Mouse (Mus musculus): ENCODE measurements around the gene Kirrel3.

Gene Kirrel3

GRCm38 (mm10) chr9:34485759-34486431 is at the start of gene Kirrel3:
Gene Kirrel3, plus strand, starts transcription at chr9:34485894.
- DNase-seq: peak; percentile 17

GRCm38 (mm10) chr9:34440721-34441120 is 45.0 kb upstream of the Kirrel3 start:
- no peak for DNase-seq

- DNase-seq: no peak
These were observed 41.7 kb upstream of the Kirrel3 start for GRCm38 (mm10) chr9:34443950-34444349.

DNA sequence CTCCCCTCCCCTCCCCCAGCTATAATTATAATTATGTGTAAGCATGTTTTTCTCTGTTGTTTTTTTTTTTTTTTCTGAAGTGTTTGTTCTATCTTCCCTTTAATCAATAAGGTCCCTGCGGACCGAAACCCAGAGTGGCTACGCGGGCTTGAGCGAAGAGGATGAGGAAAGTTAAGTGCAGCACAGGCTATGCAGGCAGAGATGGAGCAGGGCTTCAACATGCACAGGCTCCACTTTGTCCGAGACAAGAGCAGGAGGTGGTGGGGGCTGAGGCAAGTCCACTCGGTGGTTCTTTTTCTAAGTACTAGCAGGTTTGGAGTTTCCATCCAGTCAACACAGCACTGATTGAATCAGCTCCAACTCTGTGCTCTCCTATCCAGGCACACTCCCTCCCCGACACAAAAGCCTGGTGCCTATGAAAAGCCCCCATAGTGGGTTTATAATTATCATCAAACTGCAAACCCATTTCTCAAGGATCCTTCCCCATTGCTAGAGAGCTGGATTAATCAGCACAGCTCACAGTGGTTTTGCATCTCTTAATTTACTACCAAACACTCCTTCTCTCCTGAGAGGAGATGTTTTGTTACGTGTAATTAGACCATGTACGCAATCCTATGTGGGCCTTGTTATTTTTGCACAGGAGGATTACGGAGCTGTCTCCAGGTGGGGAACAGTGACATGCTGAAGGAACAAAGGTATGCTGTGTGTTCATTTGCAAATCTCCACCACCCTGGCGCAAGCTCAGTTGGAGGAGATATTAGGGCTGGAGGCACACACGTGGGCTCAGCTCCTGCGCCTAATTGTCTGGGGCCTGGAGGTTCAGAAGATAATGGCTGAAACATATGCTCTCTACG is 39.0 kb upstream of the Kirrel3 start:
- DNase-seq: no peak

DNA sequence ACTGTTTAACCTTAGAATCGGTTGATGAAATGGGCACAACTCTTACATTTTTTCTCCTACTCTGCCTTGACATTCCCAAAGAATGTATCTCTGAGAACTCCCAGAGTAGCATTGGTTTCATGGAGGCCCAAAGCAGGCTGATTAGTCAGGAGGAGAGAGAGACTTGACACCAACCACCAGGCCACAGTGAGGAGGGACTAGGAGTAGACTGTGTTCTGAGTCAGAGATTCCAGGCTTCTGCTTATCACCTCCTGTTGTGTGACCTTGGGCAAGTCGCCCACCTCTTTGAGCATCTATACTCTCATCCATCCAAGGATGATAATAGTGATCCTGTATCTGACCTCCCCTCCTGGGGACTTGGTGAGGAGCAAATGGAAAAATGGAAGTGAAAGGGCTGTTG is 38.0 kb upstream of the Kirrel3 start:
- DNase-seq: no peak

DNA sequence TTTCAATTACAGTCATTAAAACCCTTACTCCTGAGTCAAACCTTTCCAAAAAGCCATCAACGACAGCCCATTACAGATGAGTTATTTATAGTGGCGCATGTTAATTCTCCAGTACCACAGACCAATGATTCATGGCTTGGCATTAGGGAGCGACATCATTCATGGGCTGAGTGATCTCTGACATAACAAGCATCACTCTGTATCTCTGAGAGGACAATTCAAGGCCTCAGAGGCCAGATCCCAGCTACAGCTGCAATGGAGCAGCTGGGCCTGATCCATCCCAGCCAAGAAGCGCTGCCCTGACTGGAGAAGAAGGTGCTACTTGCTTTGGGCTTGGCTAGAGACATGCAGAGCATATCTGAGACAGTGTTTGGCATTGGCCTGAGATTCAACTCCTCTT is 37.2 kb upstream of the Kirrel3 start:
- no peak for DNase-seq

- no peak for DNase-seq
These were observed 27.5 kb upstream of the Kirrel3 start for GRCm38 (mm10) chr9:34458189-34458588.

GRCm38 (mm10) chr9:34459968-34460367 is 25.7 kb upstream of the Kirrel3 start:
- no peak for DNase-seq

GRCm38 (mm10) chr9:34463666-34464065 is 22.0 kb upstream of the Kirrel3 start:
- DNase-seq: no peak

DNA sequence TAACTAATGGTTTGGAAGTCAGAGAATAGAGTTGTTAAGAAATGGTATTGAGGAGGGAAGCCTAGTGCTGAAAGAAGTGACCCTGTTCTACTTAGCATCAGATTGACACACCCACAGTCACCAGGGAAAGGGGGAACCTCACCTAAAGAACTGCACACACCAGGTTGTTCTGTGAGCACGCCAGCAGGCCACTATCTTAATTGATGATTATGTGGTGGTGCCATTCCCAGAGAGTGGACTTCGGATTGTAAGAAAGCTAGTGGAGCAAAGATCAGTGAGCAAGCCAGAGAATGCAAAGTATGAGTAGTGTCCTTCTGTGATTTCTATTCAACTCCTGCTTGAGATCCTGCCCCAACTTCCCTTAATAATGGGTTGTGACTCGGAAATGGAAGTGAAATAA is 19.6 kb upstream of the Kirrel3 start:
- DNase-seq: no peak

DNA sequence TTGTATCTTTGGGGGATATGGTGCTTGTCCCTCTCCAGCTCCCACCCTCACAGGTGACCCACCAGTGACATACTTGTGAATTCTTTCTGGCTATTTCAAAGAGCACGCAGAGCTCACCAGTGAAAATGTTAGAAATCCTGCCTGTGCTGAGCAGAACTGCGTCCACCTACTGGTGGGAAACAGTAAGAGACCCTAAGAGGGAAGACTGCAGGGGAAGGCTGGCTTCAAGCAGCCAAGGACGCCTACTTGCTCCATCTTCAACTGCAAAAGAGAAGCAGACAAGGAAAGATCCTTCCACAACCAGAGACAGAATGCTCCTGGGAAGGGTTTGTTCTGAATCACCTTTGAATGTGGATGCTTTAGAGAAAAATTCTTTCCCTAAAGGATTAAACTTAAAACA is 16.5 kb upstream of the Kirrel3 start:
- DNase-seq: no peak

- no peak for DNase-seq
These were observed 9.5 kb upstream of the Kirrel3 start for GRCm38 (mm10) chr9:34476206-34476605.

DNA sequence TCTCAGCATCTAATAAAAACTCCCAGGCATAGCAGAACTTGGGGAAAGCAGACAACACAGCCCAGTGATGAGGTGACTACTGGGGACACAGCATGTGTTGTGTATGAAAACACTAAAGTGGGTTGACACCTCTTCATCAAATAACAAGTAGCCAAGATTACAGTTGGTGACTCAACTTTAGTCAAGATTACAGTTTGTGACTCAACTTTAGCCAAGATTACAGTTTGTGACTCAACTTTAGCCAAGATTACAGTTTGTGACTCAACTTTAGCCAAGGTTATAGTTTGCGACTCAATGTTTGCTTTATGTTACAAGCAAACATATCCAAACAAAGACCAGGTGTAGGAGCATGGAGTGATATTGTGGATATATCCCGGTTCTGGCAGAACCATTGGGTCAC is 7.2 kb upstream of the Kirrel3 start:
- no peak for DNase-seq

DNA sequence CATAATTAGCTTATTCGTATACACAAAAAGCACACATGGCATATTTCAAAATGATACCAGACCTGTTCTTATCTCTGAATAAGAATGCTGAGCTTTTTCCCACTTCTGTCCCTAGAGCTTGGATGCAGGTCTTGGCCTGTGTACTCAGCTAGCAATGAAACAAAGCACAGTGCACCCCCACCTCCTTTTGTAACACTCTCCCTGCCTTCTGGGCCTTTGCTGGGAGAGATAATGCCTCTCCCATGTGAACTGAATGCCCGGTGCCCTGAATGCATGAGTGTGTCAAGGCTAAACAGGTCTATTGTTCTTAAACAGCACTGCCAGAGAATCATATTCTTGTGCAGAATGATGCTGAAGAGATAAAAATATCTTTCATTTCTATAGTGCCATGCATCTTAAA is 2.5 kb upstream of the Kirrel3 start:
- no peak for DNase-seq

DNA sequence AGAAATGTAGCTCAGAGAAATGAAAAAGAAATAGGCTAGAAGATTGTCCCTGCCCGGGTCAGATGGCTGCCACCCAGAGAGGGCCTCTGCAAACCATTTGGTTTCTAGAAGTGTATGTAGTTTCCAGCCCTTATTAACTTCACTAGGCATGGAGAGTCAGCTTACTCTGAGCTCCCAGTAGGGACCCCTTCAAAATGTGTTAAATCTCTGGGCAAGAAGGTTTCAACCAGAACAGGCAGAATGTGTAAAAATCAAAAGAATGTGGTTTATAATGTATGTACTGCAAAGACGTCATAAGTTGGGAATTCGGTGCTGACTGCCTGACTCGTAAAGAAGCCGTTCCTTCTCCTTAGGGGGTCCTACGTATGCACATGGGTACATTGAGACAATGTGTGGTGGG is 1.0 kb upstream of the Kirrel3 start:
- DNase-seq: no peak

DNA sequence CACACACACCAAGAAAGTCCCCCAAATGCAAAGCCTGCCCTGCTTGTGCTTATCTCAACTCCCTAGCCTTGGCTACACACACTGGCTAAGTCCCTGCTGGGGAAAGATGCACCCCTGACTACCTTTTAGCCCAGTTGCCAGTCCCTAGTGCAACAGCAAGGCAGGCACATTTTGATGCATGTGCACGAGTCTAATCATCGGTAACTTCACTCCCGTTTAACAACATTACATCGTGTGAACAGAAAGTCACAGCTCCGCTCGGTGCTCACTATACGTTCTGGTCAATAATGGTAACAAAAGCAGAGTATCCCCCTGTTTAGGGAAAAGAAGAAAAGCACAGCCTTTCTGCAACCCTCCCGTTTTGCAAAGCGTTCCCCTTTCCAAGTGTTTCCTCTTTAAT is 2.6 kb downstream of the Kirrel3 start:
- DNase-seq: no peak

DNA sequence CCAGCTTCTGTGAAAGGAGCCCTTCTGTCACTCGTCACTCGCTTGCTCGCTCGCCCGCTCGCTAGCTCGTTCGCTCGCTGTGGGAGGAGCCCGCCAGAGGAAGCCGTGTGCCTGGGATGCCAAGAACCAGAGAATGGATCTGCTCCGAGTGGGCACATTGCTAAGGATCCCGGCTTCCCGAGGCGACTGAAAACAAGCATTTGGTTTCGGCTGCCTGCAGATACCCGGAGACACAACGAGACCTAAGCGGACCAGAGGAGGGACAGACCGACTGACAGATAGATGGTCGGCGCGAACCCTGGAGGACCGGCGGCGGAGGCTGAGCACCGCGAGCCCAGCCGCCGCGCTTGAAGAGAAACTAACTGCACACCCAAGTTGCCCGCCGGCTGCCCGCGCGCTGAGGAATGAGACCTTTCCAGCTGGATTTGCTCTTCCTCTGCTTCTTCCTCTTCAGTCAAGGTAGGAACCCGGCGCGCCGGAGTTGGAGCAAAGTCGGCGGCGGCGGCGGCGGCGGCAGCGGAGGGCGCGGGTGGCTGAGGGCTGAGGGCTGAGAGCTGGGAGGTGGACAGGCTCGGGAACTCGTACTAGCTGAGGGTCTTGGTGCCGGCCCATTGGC is 3.1 kb downstream of the Kirrel3 start:
- DNase-seq: peak; percentile 9

GRCm38 (mm10) chr9:34489316-34489710 is 3.6 kb downstream of the Kirrel3 start:
- DNase-seq: no peak

- DNase-seq: no peak
These were observed 4.1 kb downstream of the Kirrel3 start for GRCm38 (mm10) chr9:34489760-34490159.

GRCm38 (mm10) chr9:34492121-34492520 is 6.4 kb downstream of the Kirrel3 start:
- DNase-seq: no peak

- DNase-seq: no peak
These were observed 7.9 kb downstream of the Kirrel3 start for GRCm38 (mm10) chr9:34493571-34493970.

DNA sequence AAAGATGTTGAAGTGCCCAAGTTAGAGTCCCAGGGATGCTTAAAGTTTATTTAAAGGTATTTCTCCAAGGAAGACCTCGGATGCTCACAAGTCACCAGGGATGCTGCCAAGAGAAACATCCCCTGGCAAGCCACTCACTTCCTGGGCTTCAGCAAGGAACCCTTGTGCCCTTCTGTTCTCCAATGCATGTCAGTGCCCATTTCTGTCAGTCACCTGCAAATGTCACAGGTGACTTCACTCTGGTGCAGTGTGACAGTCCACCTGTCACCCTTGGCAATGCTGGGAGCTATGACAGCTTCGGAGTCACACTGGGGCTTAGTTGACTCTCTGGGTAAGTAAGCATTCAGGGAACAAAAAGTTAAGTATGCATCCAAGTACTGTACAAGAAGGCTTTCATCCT is 12.4 kb downstream of the Kirrel3 start:
- no peak for DNase-seq

- peak; percentile 52 for DNase-seq
These were observed 13.0 kb downstream of the Kirrel3 start for GRCm38 (mm10) chr9:34498651-34499050.

GRCm38 (mm10) chr9:34507164-34507563 is 21.5 kb downstream of the Kirrel3 start:
- no peak for DNase-seq
